In the genomic region with DNA sequence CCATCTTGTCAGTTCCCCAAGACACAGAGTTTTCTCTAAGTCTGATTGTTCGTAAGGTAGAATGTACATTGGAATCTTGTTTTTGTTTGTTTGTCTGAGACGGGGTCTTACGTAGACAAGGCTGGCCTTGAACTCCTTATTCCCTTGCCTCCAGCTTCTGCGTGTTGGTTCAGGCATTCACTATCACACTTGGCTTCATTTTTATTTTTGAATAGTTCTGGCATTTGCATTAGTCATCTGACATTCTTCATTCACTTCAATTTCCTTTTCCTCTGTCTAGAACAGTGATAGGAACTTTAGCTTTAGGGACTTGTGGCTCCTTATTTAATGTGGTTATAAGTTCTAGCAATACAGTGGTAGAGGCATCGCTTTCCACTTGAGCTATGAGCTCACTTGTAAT, we compare ENCODE assay signal across 18 mouse cellular contexts. TPM values are rescaled to one million over a fixed set of nuclear protein-coding genes. Genes with fewer than 3 reads are reported as not detected.
A peak's percentile ranks its signal among the peaks of the same experiment; 100 is the strongest.
DNase-seq lines count a peak whose midpoint lies in the region; ATAC-seq and TF ChIP-seq lines count a peak whose summit lies in the region.
"Had no signal": no experiment of that assay in that cellular context is flagged by ENCODE, and none has a peak within 500 bp of the region (broad histone marks: within the 10 kb centered on the region; RNA-seq: fewer than 3 reads in every experiment).

No protein-coding gene starts in this region.

- H3K36me3 ChIP-seq in heart, embryonic 15.5 days, result no peaks in the 10 kb centered on the region; the same call in 1 of the 2 replicates
- peaks cover 9% of the 10 kb centered on the region; the same call in 1 of the 2 replicates for H3K36me3 ChIP-seq in heart, embryonic 10.5 days
- no peaks in the 10 kb centered on the region for H3K36me3 ChIP-seq in lung, embryonic 14.5 days (ENCODE audit: insufficient read depth)
- H3K36me3 ChIP-seq in limb, embryonic 11.5 days (ENCODE audit: control insufficient read depth, insufficient read depth, low read length), result no peaks in the 10 kb centered on the region
- H3K36me3 ChIP-seq in liver, embryonic 16.5 days (ENCODE audit: control insufficient read depth, insufficient read depth), result peaks cover 9% of the 10 kb centered on the region
- H3K36me3 ChIP-seq: hindbrain, embryonic 13.5 days; intestine, embryonic 15.5 days had no signal

- TF ChIP-seq CTCF in lung, embryonic 14.5 days (IDR thresholded peaks at IDR 0.05; ENCODE audit: low read depth), result no peak

- no peak overlapping the region for H3K4me3 ChIP-seq in heart, embryonic 15.5 days
- H3K4me3 ChIP-seq in heart, embryonic 10.5 days, result no peak overlapping the region
- H3K4me3 ChIP-seq in lung, embryonic 14.5 days (ENCODE audit: low read depth, low read length), result no peak overlapping the region
- no peak overlapping the region for H3K4me3 ChIP-seq in limb, embryonic 11.5 days (ENCODE audit: low read depth, low read length)
- no peak overlapping the region for H3K4me3 ChIP-seq in liver, embryonic 16.5 days (ENCODE audit: low read depth, low read length)
- H3K4me3 ChIP-seq: hindbrain, embryonic 13.5 days; intestine, embryonic 15.5 days; layer of hippocampus, adult 2 months; left cerebral cortex, adult 2 months; megakaryocyte, embryonic 14.5 days had no signal

- WGBS in heart, embryonic 15.5 days, result 74% methylated on average over 5 of the region's 5 CpGs
- WGBS in heart, embryonic 10.5 days, result 91% methylated on average over 5 of the region's 5 CpGs
- 84% methylated on average over 5 of the region's 5 CpGs for WGBS in lung, embryonic 14.5 days
- 97% methylated on average over 5 of the region's 5 CpGs for WGBS in limb, embryonic 11.5 days
- WGBS in liver, embryonic 16.5 days (ENCODE audit: insufficient replicate concordance), result 78% methylated on average over 5 of the region's 5 CpGs

- no peak overlapping the region for H3K4me2 ChIP-seq in heart, embryonic 15.5 days
- H3K4me2 ChIP-seq in lung, embryonic 14.5 days, result no peak overlapping the region
- H3K4me2 ChIP-seq in limb, embryonic 11.5 days (ENCODE audit: low read depth, severe bottlenecking), result no peak overlapping the region
- no peak overlapping the region for H3K4me2 ChIP-seq in liver, embryonic 16.5 days (ENCODE audit: low read depth, low read length)
- H3K4me2 ChIP-seq: hindbrain, embryonic 13.5 days; intestine, embryonic 15.5 days had no signal

- peak overlapping the region; percentile 72 for H3K27ac ChIP-seq in heart, embryonic 15.5 days
- no peak overlapping the region for H3K27ac ChIP-seq in heart, embryonic 10.5 days
- peak overlapping the region; percentile 45; the same call in 1 of the 2 replicates for H3K27ac ChIP-seq in lung, embryonic 14.5 days (ENCODE audit: low read depth)
- H3K27ac ChIP-seq in limb, embryonic 11.5 days (replicated peaks; ENCODE audit: low read depth, low read length), result peak overlapping the region; percentile 91; the same call in 1 of the 2 replicates
- H3K27ac ChIP-seq in liver, embryonic 16.5 days (ENCODE audit: low read length), result peak overlapping the region; percentile 92
- H3K27ac ChIP-seq: hindbrain, embryonic 13.5 days; intestine, embryonic 15.5 days; layer of hippocampus, adult 2 months; left cerebral cortex, adult 2 months had no signal

- H3K9ac ChIP-seq in heart, embryonic 15.5 days, result no peak overlapping the region
- no peak overlapping the region for H3K9ac ChIP-seq in lung, embryonic 14.5 days
- H3K9ac ChIP-seq in limb, embryonic 11.5 days (ENCODE audit: low read length), result no peak overlapping the region
- H3K9ac ChIP-seq in liver, embryonic 16.5 days (ENCODE audit: low read depth, low read length), result no peak overlapping the region
- H3K9ac ChIP-seq: hindbrain, embryonic 13.5 days; intestine, embryonic 15.5 days had no signal

- H3K27me3 ChIP-seq in heart, embryonic 15.5 days, result no peaks in the 10 kb centered on the region
- no peaks in the 10 kb centered on the region for H3K27me3 ChIP-seq in heart, embryonic 10.5 days (ENCODE audit: insufficient read depth, poor library complexity, severe bottlenecking)
- H3K27me3 ChIP-seq in lung, embryonic 14.5 days (ENCODE audit: insufficient read depth, low read length), result no peaks in the 10 kb centered on the region
- no peaks in the 10 kb centered on the region for H3K27me3 ChIP-seq in limb, embryonic 11.5 days (ENCODE audit: control insufficient read depth, insufficient read depth, low read length)
- no peaks in the 10 kb centered on the region for H3K27me3 ChIP-seq in liver, embryonic 16.5 days (ENCODE audit: control insufficient read depth, insufficient read depth, low read depth, low read length)
- H3K27me3 ChIP-seq: hindbrain, embryonic 13.5 days; intestine, embryonic 15.5 days; megakaryocyte, embryonic 14.5 days had no signal

- no peaks in the 10 kb centered on the region for H3K9me3 ChIP-seq in heart, embryonic 15.5 days (replicated peaks)
- no peaks in the 10 kb centered on the region for H3K9me3 ChIP-seq in heart, embryonic 10.5 days
- no peaks in the 10 kb centered on the region for H3K9me3 ChIP-seq in lung, embryonic 14.5 days (ENCODE audit: low read depth, low read length)
- no peaks in the 10 kb centered on the region for H3K9me3 ChIP-seq in limb, embryonic 11.5 days (ENCODE audit: control insufficient read depth, low read length)
- H3K9me3 ChIP-seq in liver, embryonic 16.5 days (replicated peaks; ENCODE audit: control insufficient read depth, low read length), result no peaks in the 10 kb centered on the region
- H3K9me3 ChIP-seq: intestine, embryonic 15.5 days had no signal

- peaks cover 51% of the 10 kb centered on the region for H3K4me1 ChIP-seq in heart, embryonic 15.5 days (replicated peaks)
- peaks cover 36% of the 10 kb centered on the region for H3K4me1 ChIP-seq in heart, embryonic 10.5 days
- H3K4me1 ChIP-seq in lung, embryonic 14.5 days (ENCODE audit: insufficient read depth), result peaks cover 25% of the 10 kb centered on the region
- peaks cover 57% of the 10 kb centered on the region for H3K4me1 ChIP-seq in limb, embryonic 11.5 days (ENCODE audit: control insufficient read depth, insufficient read depth, low read length)
- H3K4me1 ChIP-seq in liver, embryonic 16.5 days (ENCODE audit: control insufficient read depth, low read depth, low read length), result peaks cover 60% of the 10 kb centered on the region

- no peak for DNase-seq in heart, embryonic 10.5 days (ENCODE audit: low spot score)
- DNase-seq in lung, embryonic 14.5 days, result no peak
- no peak for DNase-seq in lung, postnatal 14 days
- DNase-seq in limb, embryonic 11.5 days (ENCODE audit: low spot score), result no peak
- DNase-seq in right cerebral cortex, adult 18-20 months, result no peak
- DNase-seq: adrenal gland, adult 2 months; cerebellum, adult 8-10 months; heart, adult 18-20 months; lung, adult 18-20 months; right cerebral cortex, postnatal 25 days had no signal

- no peak for ATAC-seq in heart, embryonic 15.5 days (replicated peaks; ENCODE audit: insufficient number of reproducible peaks, insufficient read depth, low FRiP score, low read depth)
- no peak for ATAC-seq in lung, embryonic 14.5 days (ENCODE audit: insufficient read depth)
- no peak for ATAC-seq in limb, embryonic 11.5 days (ENCODE audit: insufficient number of reproducible peaks, low FRiP score, low TSS enrichment, low read depth)
- ATAC-seq in liver, embryonic 16.5 days (ENCODE audit: low read depth), result no peak
- ATAC-seq: forebrain, embryonic 14.5 days; intestine, embryonic 15.5 days had no signal

RNA-seq across cellular contexts. Expression of gene Cyth3, which starts 31.2 kb away (rescaled TPM):
- polyA plus RNA-seq in heart, embryonic 15.5 days (2015; fragmentation: Nextera tagmentation; extraction: Ambion mirVana), result 49.9 and 57.6 TPM in 2 replicates
- 30.9 and 33.1 TPM in 2 replicates for polyA plus RNA-seq in heart, embryonic 10.5 days (2016; fragmentation: Nextera tagmentation; extraction: Ambion mirVana)
- polyA plus RNA-seq in lung, embryonic 14.5 days (2014; fragmentation: Nextera tagmentation; extraction: Ambion mirVana), result 48.3 and 52.0 TPM in 2 replicates
- 49.6 and 51.0 TPM in 2 replicates for polyA plus RNA-seq in limb, embryonic 11.5 days (2014; fragmentation: Nextera tagmentation; extraction: Ambion mirVana)
- 34.7 and 35.9 TPM in 2 replicates for polyA plus RNA-seq in liver, embryonic 16.5 days (2015; fragmentation: Nextera tagmentation; extraction: Ambion mirVana)
